Mouse (Mus musculus) spleen, adult 2 months (tissue): ENCODE data around the gene Rnf7.

ENCODE experiments used
- CTCF ChIP-seq: fragments of 200-500 bp; IDR thresholded peaks from 2 replicates; pipeline ENCODE4 v1.5.1; 2011; ENCODE audit warnings: mild to moderate bottlenecking, inconsistent platforms; ENCODE audit not compliant: insufficient read depth, insufficient read length, insufficient replicate concordance; ENCODE audit errors: extremely low read depth
- POLR2A ChIP-seq: fragments of 200-500 bp; IDR thresholded peaks from 2 replicates; pipeline ENCODE4 v1.6.1; 2011; ENCODE audit warnings: low read depth, low read length, inconsistent platforms

- TF ChIP-seq POLR2A: no peak
- no peak for TF ChIP-seq CTCF
These were observed 22.7 kb upstream of the Rnf7 start for GRCm38 (mm10) chr9:96501217-96501616.
